Mouse (Mus musculus) R1 (cell line): ENCODE measurements around the gene Dmrta1.

ENCODE experiments used
- DNase-seq: peaks from one replicate; pipeline ENCODE4 v3.0.0-alpha.2; 2018; ENCODE audit warnings: low read depth, low spot score

The Dmrta1 gene

DNA sequence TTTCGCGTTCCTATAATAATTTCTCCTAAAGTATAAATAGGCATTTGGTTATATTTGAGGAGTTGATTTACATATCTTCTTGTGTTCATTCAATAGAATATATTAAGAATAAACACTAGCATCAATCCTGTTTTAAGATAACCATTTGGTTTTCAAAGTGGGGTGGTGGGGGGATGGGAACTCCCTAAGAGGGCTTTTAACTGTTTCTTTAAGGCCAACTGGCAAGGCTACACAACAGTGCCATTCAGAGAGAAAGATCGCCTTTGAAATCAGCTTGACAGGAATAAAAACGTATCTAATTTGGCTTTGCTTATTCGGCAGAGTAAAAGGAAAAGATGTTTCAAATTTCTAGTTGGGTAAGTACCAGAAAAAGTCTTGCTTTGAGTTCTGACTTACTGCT is at the start of gene Dmrta1:
Dmrta1 (plus strand) TSS at position 242 of the 400 bp plus-strand sequence.
- no peak for DNase-seq

DNA sequence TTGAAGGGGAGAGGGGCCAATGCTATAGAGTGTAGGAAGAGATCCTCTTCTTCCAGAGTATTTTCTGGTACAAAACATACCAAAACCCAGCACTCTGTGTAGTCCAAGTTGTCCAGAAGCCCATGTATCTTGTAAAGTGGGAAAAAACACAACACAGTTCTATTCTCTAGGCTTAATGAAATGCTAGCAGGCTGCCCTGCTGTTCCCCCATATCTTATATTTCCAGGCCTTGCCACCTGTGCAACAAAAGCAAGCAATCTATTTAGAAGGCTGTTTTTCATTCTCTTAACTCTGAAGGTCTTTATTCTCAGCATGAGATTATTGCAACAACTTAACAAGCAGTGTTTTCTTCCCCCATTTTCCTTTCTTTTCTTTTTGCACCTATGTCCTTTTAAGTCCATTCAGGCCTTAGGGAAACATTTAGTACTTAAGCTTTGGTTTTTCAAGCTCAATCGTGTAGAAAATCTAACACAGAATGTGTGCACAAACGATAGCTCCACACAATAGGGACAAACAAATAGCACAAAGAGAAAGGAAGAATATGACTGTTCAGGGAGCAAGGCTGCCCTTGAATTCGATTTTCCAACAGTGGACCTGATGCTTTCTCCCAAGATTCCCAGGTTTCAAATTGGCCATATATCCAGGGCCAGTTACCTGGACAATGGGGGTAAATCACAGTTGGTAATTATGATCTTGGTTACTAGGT is 48.7 kb upstream of the Dmrta1 start:
- DNase-seq: no peak

- DNase-seq: no peak
Measured at GRCm38 (mm10) chr4:89631560-89631959, 47.7 kb upstream of the Dmrta1 start.

- DNase-seq: no peak
Measured at GRCm38 (mm10) chr4:89638651-89639050, 40.6 kb upstream of the Dmrta1 start.

DNA sequence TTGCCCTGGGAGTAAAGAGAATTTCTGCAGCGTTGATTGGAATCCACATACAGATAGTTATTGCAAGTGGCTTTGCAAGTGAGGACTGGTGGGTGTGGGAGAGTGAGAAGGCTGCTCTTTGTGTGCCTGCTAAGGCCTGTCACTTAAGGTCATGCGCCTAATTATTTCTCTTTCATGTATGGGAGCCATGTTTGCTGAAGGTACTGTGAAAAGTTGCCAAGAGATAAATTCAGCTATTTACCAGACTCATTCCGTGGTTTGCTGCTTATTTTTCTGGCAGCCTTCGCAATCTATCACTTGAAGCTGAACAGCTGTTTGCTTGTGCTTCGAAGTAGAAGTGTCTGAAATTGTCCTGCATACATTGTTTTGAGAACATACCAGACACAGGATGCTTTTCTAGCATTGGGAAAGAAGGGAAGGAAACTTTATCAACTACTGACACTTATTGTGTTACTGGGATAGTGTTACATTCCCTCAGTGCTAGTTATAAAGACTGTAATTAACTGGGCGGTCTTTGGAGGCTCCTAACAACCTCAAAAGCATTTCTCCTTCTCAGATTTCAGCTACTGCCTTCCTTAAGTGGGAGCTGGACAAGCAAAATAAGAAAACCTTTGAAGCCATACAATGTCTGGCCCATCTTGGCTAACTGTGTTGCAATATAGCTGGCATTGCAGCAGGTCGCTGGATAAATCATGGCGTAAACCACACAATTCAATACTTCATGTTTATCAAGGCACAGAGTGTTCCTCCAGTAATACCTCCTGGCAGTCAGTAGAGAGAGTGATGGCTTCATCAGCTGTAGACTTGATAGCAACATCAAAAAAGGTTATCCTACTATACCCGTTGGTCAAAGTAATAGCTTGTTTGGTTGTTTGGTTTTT is 34.8 kb upstream of the Dmrta1 start:
- no peak for DNase-seq

- DNase-seq: no peak
Measured at GRCm38 (mm10) chr4:89650352-89651311, 28.6 kb upstream of the Dmrta1 start.

DNA sequence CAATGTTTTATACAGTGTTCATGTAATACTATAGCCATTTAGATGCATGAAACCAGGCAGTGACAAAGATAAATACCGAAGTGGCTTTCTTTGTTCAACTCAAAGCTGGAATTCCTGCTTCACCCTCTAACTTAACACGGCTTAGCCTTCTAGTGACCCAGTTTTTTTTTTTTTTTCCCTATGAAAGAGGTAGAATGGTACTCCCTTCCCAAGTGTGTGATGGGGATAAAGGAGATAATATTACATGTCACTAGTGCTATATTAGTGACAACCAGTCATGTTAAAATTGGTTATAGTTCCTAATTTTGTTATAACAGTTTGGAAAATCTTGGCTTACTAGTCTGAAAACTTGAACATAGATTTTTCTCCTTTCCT is 27.9 kb upstream of the Dmrta1 start:
- no peak for DNase-seq

DNA sequence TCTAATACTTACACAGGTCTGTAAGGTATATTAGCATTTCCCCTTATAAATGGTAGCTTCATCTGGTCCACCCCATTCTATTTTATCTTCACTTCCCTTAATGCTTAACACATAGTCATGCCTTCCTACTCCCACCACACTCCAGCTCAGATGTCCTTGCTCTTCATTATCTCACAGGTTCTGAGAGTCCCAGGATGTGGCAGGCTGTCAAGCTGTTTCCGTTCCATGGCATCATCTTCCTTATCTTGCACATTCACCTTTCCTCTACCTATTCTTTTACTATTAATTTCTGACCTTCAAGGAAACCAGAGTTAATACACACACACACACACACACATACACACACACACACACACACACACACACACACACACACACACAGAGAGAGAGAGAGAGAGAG is 27.5 kb upstream of the Dmrta1 start:
- no peak for DNase-seq

- no peak for DNase-seq
Measured at GRCm38 (mm10) chr4:89663406-89663805, 15.8 kb upstream of the Dmrta1 start.

DNA sequence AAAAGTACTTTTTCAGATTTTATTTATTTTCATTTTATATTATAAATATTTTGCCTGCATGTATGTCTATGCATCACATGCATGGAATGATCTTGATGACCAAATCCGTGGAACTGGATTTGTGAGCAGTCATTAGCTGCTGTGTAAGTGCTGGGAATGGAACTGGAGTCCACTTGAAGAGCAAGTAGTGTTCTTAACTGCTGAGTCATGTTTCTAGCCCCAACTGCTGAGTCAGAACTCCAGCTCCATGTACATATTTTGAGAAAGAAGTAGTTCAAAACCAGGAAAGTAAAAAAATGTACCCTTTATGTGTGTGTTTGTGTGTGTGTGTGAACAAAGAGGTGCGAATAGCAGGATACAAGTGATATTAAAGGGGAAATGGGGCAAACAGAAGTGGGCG is 4.5 kb upstream of the Dmrta1 start:
- no peak for DNase-seq

DNA sequence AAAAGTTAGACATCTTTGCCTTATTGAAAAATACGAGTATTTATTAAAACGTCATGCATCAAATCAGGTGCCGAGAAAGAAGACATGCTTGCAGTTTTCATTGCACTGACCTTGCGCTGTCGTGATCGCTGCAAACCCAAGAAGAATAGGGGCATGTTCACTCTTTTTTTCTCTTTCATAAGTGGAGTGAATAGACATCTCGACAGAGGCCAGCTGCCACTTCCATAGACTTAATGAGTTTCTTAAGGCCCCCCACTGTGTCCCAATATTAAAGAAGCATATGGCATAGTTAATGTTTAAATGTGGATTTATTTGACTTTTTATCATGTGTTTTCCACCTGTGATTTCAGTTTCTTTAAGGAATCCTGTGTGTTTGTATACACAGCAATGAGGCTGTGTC is 1.3 kb upstream of the Dmrta1 start:
- DNase-seq: no peak

- DNase-seq: no peak
Measured at GRCm38 (mm10) chr4:89678713-89679112, 523 bp upstream of the Dmrta1 start.

DNA sequence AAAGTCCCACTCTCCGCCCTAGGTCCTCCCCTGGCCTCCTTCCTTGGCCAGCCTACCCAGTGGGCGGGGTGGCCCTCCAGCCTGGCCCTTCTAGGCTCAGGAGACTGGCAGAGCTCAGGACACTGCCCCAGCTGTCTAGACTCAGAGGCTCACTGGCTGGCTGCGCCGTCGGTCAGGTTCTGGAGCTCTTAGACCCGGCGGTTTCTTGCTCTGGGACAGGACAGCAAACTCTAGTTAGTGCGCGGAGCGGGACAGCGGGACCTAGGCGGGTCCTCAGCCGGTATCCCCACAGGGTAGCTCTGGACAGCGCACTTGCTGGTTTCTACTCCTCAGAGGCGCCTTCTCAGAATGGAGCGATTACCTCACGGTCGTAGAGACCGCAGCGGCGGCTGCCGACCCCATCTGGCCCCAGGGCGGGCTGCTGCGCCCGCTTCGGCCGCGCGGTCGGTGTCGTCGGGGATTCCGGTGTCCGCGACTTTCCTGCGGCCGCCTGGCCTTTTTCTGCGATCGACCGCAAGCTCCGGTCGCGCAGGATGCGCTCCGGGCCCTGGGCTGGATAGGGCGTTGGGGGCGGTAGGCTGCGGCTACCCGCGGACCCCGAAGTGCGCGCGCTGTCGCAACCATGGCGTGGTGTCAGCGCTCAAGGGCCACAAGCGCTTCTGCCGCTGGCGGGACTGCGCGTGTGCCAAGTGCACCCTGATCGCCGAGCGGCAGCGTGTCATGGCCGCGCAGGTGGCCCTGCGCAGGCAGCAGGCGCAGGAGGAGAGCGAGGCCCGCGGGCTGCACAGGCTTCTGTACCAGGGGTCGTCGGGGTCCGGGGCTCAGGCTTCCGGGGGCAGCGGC is 8.9 kb downstream of the Dmrta1 start:
- DNase-seq: peak; percentile 61

GRCm38 (mm10) chr4:89688804-89689497 is 9.7 kb downstream of the Dmrta1 start:
- peak; percentile 60 for DNase-seq

GRCm38 (mm10) chr4:89691936-89692335 is 12.7 kb downstream of the Dmrta1 start:
- no peak for DNase-seq

- peak; percentile 36 for DNase-seq
Measured at GRCm38 (mm10) chr4:89692780-89693179, 13.5 kb downstream of the Dmrta1 start.

DNA sequence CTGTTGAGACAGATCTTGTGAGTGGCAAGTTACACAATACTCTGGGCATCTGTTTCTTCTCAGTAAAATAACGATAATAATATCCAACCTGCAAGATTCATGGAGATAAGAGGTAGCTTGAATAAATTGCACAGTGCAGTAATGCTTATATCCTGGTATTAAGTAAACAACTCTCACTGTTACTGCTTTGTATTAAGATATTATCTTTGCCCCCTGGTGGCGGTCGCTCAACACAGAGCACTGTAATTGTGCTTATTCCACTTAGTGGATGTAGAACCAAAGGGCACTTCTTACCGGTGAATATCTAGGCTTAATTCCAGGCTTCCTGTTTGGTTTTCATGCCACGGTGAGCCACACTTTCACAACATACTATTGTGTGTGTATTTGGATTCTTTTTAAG is 16.4 kb downstream of the Dmrta1 start:
- DNase-seq: peak; percentile 15

DNA sequence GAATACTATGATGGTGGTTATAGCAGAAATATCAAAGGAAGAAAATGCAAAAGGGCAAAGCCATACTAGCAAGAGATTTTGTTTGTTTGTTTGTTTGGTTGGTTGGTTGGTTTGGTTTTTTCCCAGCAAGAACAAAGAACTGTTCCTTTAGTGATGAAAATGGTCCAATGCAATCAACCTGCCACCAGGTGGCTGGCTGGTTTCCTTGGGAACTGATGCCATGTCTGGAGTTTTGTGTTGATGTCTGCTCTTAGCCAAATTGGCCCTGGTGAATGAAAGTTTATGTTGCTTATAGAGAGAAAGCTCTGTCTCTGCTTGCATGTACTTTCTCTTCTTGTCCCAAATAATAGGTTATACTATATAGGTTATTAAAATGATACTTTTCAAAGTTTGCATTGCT is 18.7 kb downstream of the Dmrta1 start:
- DNase-seq: no peak

GRCm38 (mm10) chr4:89723526-89724190 is 44.4 kb downstream of the Dmrta1 start:
- peak; percentile 67 for DNase-seq
